Mouse (Mus musculus): ENCODE data around the gene Gm20388.

- no peak for TF ChIP-seq TAL1 (IDR thresholded peaks at IDR 0.05; ENCODE audit: low read length)
- TF ChIP-seq GATA1 (IDR thresholded peaks at IDR 0.05; ENCODE audit: low read length): no peak
These were observed 2861.9 kb downstream of the Gm20388 start for GRCm38 (mm10) chr8:122772431-122773060.

All from erythroblast, embryonic 14.5 days (primary cell).